Mouse (Mus musculus): ENCODE data around the gene Flt3.
A peak's percentile ranks its signal among the peaks of the same experiment; 100 is the strongest.

- TF ChIP-seq CTCF (IDR thresholded peaks at IDR 0.05): peak; percentile 51
- no peak for TF ChIP-seq EP300 (IDR thresholded peaks at IDR 0.05; ENCODE audit: insufficient read depth, low read depth, low read length)
- TF ChIP-seq POLR2A (IDR thresholded peaks at IDR 0.05; ENCODE audit: insufficient read depth, low read depth, low read length): no peak
These were observed 82.3 kb downstream of the Flt3 start for GRCm38 (mm10) chr5:147317991-147318390.

All from heart, adult 2 months (tissue).